9 mouse cellular contexts compared by ENCODE assay signal in the genomic region with DNA sequence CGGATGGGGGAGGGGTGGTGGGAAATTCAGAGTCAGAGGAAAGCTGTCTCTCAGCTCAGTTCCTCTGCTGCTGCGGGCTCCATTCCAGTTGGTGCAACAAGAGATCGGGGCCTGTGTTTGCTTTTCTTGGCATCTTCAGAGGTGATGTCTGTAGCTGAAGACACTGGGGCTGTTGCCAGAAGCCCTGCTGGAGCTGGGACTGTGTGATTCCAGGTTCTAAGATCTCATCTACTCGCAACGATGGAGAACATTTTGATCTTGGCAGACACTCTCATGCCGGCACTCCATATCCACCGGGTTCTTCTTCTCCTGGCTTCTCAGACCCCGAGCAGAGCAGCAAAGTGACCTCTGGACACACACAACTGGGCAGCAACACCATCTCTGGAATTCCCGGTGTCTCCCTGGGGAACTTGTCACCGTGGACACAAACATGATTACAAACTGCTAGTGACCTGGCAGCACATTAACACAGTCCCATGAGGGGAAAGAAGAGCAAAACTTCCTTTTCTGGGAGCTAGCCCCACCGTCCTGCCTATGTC. TPM values are rescaled to one million over a fixed set of nuclear protein-coding genes. Genes with fewer than 3 reads are reported as not detected.
A peak's percentile ranks its signal among the peaks of the same experiment; 100 is the strongest.
DNase-seq lines count a peak whose midpoint lies in the region; ATAC-seq lines count a peak whose summit lies in the region.
"Had no signal": no experiment of that assay in that cellular context is flagged by ENCODE, and none has a peak within 500 bp of the region (broad histone marks: within the 10 kb centered on the region; RNA-seq: fewer than 3 reads in every experiment).

No protein-coding gene starts in this region.

- peak overlapping the region; percentile 22 to 24 for H3K4me3 ChIP-seq in heart, embryonic 14.5 days (ENCODE audit: control insufficient read depth in 1 of 2, insufficient read depth in 1 of 2, low read depth in 1 of 2, low read length in 2 of 2)
- H3K4me3 ChIP-seq in midbrain, embryonic 11.5 days (ENCODE audit: low read depth, low read length): no peak overlapping the region

- peak overlapping the region; percentile 63 for H3K4me2 ChIP-seq in heart, embryonic 14.5 days (ENCODE audit: low read length)
- no peak overlapping the region for H3K4me2 ChIP-seq in midbrain, embryonic 11.5 days

- peak; percentile 17 for DNase-seq in layer of hippocampus, adult 11-12 months (ENCODE audit: low spot score)
- no peak for DNase-seq in layer of hippocampus, adult 9-10 months (ENCODE audit: low spot score)
- peak; percentile 72 to 75 for DNase-seq in cerebellum, postnatal 14 days
- peak; percentile 7 to 9 for DNase-seq in layer of hippocampus, postnatal 14 days (ENCODE audit: low spot score in 2 of 2)
- DNase-seq in ovary, postnatal 36 days (ENCODE audit: low spot score): peak; percentile 10
- no peak for DNase-seq in spleen, postnatal 14 days (ENCODE audit: low spot score in 2 of 2)
- no peak for DNase-seq in midbrain, embryonic 11.5 days (ENCODE audit: low spot score, missing footprints)

- peak overlapping the region; percentile 28; the same call in 1 of the 2 replicates for H3K9ac ChIP-seq in heart, embryonic 14.5 days (ENCODE audit: low read length)
- no peak overlapping the region for H3K9ac ChIP-seq in midbrain, embryonic 11.5 days (ENCODE audit: low read length)

- no peaks in the 10 kb centered on the region for H3K36me3 ChIP-seq in heart, embryonic 14.5 days (ENCODE audit: control insufficient read depth, insufficient read depth, low read length)
- H3K36me3 ChIP-seq in midbrain, embryonic 11.5 days (ENCODE audit: control insufficient read depth, insufficient read depth, low read length): no peaks in the 10 kb centered on the region

- H3K27ac ChIP-seq in heart, embryonic 14.5 days (replicated peaks in 1 of 2; ENCODE audit: control insufficient read depth in 1 of 2, insufficient read depth in 1 of 2, low read depth in 2 of 2, low read length in 2 of 2): peak overlapping the region; percentile 50 to 56
- H3K27ac ChIP-seq in midbrain, embryonic 11.5 days (ENCODE audit: low read depth, low read length): no peak overlapping the region

- H3K4me1 ChIP-seq in heart, embryonic 14.5 days (ENCODE audit: control insufficient read depth in 2 of 2, insufficient read depth in 2 of 2, low read length in 2 of 2): peaks cover 15 to 20% of the 10 kb centered on the region in 2 experiments
- H3K4me1 ChIP-seq in midbrain, embryonic 11.5 days (ENCODE audit: control insufficient read depth, insufficient read depth, low read length): no peaks in the 10 kb centered on the region

- no peaks in the 10 kb centered on the region for H3K27me3 ChIP-seq in heart, embryonic 14.5 days (ENCODE audit: control insufficient read depth, insufficient read depth, low read length)
- no peaks in the 10 kb centered on the region for H3K27me3 ChIP-seq in midbrain, embryonic 11.5 days (ENCODE audit: control insufficient read depth, insufficient read depth, low read length)

- peak; percentile 55 for ATAC-seq in heart, embryonic 14.5 days (ENCODE audit: insufficient number of reproducible peaks, insufficient read depth, low FRiP score, low read depth)
- ATAC-seq in midbrain, embryonic 11.5 days (ENCODE audit: low FRiP score): no peak

- no peaks in the 10 kb centered on the region for H3K9me3 ChIP-seq in heart, embryonic 14.5 days (ENCODE audit: control insufficient read depth, low read length)
- H3K9me3 ChIP-seq in midbrain, embryonic 11.5 days (ENCODE audit: control insufficient read depth, low read length): no peaks in the 10 kb centered on the region

- WGBS in heart, embryonic 14.5 days: 22% methylated on average over 11 of the region's 11 CpGs
- 75% methylated on average over 11 of the region's 11 CpGs for WGBS in midbrain, embryonic 11.5 days

RNA-seq across cellular contexts. Expression of a gene that starts 0.9 kb away (rescaled TPM):
- polyA plus RNA-seq in heart, embryonic 14.5 days (2014; fragmentation: Nextera tagmentation; extraction: Ambion mirVana): 23.0 and 24.1 TPM in 2 replicates
- total RNA-seq in layer of hippocampus, postnatal 14 days (2021): 1 to 10 TPM; 5.0 to 6.9 TPM
- polyA plus RNA-seq in midbrain, embryonic 11.5 days (2014; fragmentation: Nextera tagmentation; extraction: Ambion mirVana): 32.7 and 37.1 TPM in 2 replicates

RNA-seq across cellular contexts. Expression of a gene that starts 52.8 kb away (rescaled TPM):
- polyA plus RNA-seq in heart, embryonic 14.5 days (2014; fragmentation: Nextera tagmentation; extraction: Ambion mirVana): not detected in 2 replicates
- total RNA-seq in layer of hippocampus, postnatal 14 days (2021): 1 to 10 TPM; 1.4 to 1.5 TPM
- 0.15 TPM in 2 replicates for polyA plus RNA-seq in midbrain, embryonic 11.5 days (2014; fragmentation: Nextera tagmentation; extraction: Ambion mirVana)
- total RNA-seq: gastrocnemius, postnatal 4 days had no signal

RNA-seq across cellular contexts. Expression of a gene that starts 55.0 kb away (rescaled TPM):
- 23.4 and 25.9 TPM in 2 replicates for polyA plus RNA-seq in heart, embryonic 14.5 days (2014; fragmentation: Nextera tagmentation; extraction: Ambion mirVana)
- total RNA-seq in layer of hippocampus, postnatal 14 days (2021): 10 to 100 TPM; 15.7 to 16.6 TPM
- 37.5 and 38.7 TPM in 2 replicates for polyA plus RNA-seq in midbrain, embryonic 11.5 days (2014; fragmentation: Nextera tagmentation; extraction: Ambion mirVana)

Comparison
In these comparisons a context has a peak if more than half of its experiments do, and no peak if none do; other contexts are left out.
1. DNase-seq: peak in layer of hippocampus, adult 11-12 months (single experiment), cerebellum, postnatal 14 days (2 of 2), layer of hippocampus, postnatal 14 days (2 of 2) and ovary, postnatal 36 days (single experiment); none in layer of hippocampus, adult 9-10 months (single experiment), spleen, postnatal 14 days (0 of 2) and midbrain, embryonic 11.5 days (single experiment).